Mouse (Mus musculus): Measurements from ENCODE around the gene Slc5a4b. TPM values are rescaled to one million over a fixed set of nuclear protein-coding genes. Genes with fewer than 3 reads are reported as not detected.

Gene Slc5a4b
- polyA plus RNA-seq, 1 experiment = not detected

DNA sequence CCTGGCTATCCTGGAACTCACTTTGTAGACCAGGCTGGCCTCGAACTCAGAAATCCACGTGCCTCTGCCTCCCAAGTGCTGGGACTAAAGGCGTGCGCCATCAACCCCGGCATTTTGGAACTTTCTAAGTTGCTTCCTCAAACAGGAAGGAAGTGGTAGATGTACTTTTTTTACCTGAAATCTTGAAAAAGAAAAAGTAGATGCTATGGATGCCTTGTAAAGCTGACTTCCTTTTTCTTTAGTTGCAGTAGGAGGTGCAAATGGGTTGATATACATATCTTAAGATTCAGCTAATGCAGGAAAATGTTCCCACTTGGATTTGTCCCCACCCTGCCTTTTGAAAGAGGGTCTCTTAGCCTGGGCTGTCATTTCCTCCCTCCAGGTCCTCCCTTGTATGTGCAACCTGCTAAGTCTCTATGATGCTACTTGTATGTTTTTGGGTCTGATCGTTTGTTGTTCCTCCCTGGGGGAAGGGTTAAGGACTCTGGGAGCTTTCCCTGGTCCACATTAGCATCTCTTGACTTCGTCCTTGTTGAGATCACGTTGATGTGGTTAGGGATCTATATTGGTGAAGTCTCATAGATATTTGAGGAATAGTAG lies 76.7 kb downstream of the Slc5a4b start:
- WGBS = 57% methylated on average over 8 of the region's 8 CpGs
- Histone ChIP-seq H3K27ac (ENCODE audit: control insufficient read depth, insufficient read depth, low read depth, low read length, poor library complexity) (no peak overlapping the region), H3K4me1 (ENCODE audit: control insufficient read depth, insufficient read depth, low read length) (no peaks in the 10 kb centered on the region; the same call in 1 of the 2 replicates), H3K4me3 (replicated peaks; ENCODE audit: control insufficient read depth, low read depth, low read length) (no peak overlapping the region)
- TF ChIP-seq POLR2A (IDR thresholded peaks at IDR 0.05; ENCODE audit: borderline replicate concordance, control insufficient read depth, low read depth, low read length) = no peak
- TF ChIP-seq CTCF (IDR thresholded peaks at IDR 0.05; ENCODE audit: control insufficient read depth, insufficient read depth, low read length) = no peak

DNA sequence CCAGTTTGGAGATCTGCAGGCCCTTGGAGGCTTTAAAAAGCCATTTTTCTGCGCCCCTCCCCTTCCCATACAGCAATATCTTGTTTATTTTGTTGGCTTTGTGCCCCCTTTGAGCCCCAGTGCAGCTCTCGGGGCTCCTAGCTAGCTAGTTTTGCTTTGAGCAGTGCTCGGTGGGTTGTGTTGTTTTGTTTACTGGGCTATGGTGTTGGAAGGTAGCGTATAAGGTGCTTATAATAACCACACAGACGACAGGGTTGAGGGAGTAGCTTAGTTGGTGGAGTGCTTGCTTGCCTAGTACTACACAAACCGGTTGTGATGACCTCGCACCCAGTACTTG lies 77.7 kb downstream of the Slc5a4b start:
- H3K4me1 ChIP-seq (ENCODE audit: control insufficient read depth, insufficient read depth, low read length) = no peaks in the 10 kb centered on the region; the same call in 1 of the 2 replicates
- H3K4me3 ChIP-seq (replicated peaks; ENCODE audit: control insufficient read depth, low read depth, low read length) = peak overlapping the region; percentile 83
- WGBS = 18% methylated on average over 7 of the region's 7 CpGs
- H3K27ac ChIP-seq (ENCODE audit: control insufficient read depth, insufficient read depth, low read depth, low read length, poor library complexity) = no peak overlapping the region
- TF ChIP-seq CTCF (IDR thresholded peaks at IDR 0.05; ENCODE audit: control insufficient read depth, insufficient read depth, low read length) = no peak
- TF ChIP-seq POLR2A (IDR thresholded peaks at IDR 0.05; ENCODE audit: borderline replicate concordance, control insufficient read depth, low read depth, low read length) = no peak

GRCm38 (mm10) chr10:76032402-76033118 lies 78.2 kb downstream of the Slc5a4b start, which contains the start of gene Zfp280b:
Gene Zfp280b, plus strand, starts transcription at chr10:76032650.
- TF ChIP-seq CTCF (IDR thresholded peaks at IDR 0.05; ENCODE audit: control insufficient read depth, insufficient read depth, low read length) (peak; percentile 78), POLR2A (IDR thresholded peaks at IDR 0.05; ENCODE audit: borderline replicate concordance, control insufficient read depth, low read depth, low read length) (peak; percentile 52; the same call in 1 of the 2 replicates)

DNA sequence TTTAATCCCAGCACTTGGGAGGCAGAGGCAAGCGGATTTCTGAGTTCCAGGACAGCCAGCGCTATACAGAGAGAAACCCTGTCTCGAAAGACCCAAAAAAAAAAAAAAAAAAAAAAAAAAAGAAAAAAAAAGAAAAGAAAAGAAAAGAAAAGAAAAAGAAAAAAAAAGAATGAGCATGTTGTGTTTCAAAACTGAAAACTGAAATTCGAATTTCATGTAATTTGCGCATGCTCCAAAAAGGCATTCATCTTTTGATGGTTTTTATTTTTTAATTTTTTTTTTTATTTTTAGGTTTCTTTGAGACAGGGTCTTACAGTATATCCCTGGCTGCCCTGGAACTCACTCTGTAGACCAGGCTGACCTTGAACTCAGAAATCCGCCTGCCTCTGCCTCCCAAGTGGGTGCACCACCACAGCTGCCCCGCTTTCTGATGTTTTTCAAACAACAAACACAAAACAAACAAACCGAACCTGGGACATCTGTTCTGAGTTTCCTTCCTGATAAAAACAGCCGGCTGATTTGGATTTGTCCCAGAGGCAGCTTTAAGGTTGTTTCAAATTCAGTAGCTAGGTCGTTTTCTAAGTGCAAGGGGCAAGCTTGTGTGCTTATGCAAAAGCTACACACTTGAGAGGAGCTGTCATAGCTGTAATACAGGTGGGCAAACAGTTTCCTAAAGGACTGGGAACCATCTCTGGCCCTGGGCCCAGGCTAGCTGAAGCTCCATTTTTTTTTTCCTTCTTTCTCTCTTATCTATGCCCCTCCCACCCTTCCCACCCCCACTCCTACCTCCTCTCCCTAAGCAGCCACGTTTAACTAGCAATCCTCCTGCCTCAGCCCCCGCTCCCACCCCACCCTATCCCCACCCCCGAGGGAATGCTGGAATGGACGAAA lies 79.0 kb downstream of the Slc5a4b start:
- Histone ChIP-seq H3K4me3 (replicated peaks; ENCODE audit: control insufficient read depth, low read depth, low read length) (peak overlapping the region; percentile 83), H3K27ac (ENCODE audit: control insufficient read depth, insufficient read depth, low read depth, low read length, poor library complexity) (no peak overlapping the region), H3K4me1 (ENCODE audit: control insufficient read depth, insufficient read depth, low read length) (no peaks in the 10 kb centered on the region; the same call in 1 of the 2 replicates)
- TF ChIP-seq CTCF (IDR thresholded peaks at IDR 0.05; ENCODE audit: control insufficient read depth, insufficient read depth, low read length) (no peak), POLR2A (IDR thresholded peaks at IDR 0.05; ENCODE audit: borderline replicate concordance, control insufficient read depth, low read depth, low read length) (no peak)
- WGBS = 43% methylated on average over 14 of the region's 14 CpGs

More at GRCm38 (mm10) chr10:76032402-76033118, 78.2 kb downstream of the Slc5a4b start, which contains the start of gene Zfp280b:
- WGBS = under 1% methylated on average over 58 of the region's 58 CpGs
- H3K4me3 ChIP-seq (replicated peaks; ENCODE audit: control insufficient read depth, low read depth, low read length) = peak within 1 kb of the TSS; percentile 83
- H3K27ac ChIP-seq (ENCODE audit: control insufficient read depth, insufficient read depth, low read depth, low read length, poor library complexity) = peak within 1 kb of the TSS; percentile 55
- H3K4me1 ChIP-seq (ENCODE audit: control insufficient read depth, insufficient read depth, low read length) = no peaks in the 10 kb centered on the region; the same call in 1 of the 2 replicates

- 51% methylated on average over 5 of the region's 5 CpGs for WGBS
- Histone ChIP-seq H3K4me1 (ENCODE audit: control insufficient read depth, insufficient read depth, low read length) (no peaks in the 10 kb centered on the region; the same call in 1 of the 2 replicates), H3K27ac (ENCODE audit: control insufficient read depth, insufficient read depth, low read depth, low read length, poor library complexity) (no peak overlapping the region), H3K4me3 (replicated peaks; ENCODE audit: control insufficient read depth, low read depth, low read length) (no peak overlapping the region)
- TF ChIP-seq CTCF (IDR thresholded peaks at IDR 0.05; ENCODE audit: control insufficient read depth, insufficient read depth, low read length) (no peak), POLR2A (IDR thresholded peaks at IDR 0.05; ENCODE audit: borderline replicate concordance, control insufficient read depth, low read depth, low read length) (no peak)
Measured at GRCm38 (mm10) chr10:76030496-76030895, 80.3 kb downstream of the Slc5a4b start.

DNA sequence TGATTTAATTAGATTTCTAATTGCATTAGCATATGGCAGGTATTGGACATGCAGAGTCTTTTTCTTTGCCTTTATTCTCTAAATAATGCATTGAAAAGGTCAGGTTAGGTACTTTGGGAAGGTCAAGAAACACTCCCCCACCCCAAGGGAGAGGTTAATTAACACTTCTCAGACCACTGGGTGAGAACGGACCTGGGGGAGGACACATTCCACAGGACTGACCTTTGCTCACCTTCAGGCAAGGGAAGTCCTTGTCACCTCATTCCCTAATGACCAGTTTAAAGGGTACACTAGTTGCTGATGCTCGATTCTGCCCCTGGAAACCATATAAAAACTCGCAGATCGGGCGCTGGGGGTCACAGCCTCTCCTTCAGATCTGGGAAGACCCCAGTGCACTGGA lies 81.5 kb downstream of the Slc5a4b start:
- no peak overlapping the region for H3K27ac ChIP-seq (ENCODE audit: control insufficient read depth, insufficient read depth, low read depth, low read length, poor library complexity)
- no peaks in the 10 kb centered on the region; the same call in 1 of the 2 replicates for H3K4me1 ChIP-seq (ENCODE audit: control insufficient read depth, insufficient read depth, low read length)
- no peak overlapping the region for H3K4me3 ChIP-seq (replicated peaks; ENCODE audit: control insufficient read depth, low read depth, low read length)
- WGBS = 82% methylated on average over 5 of the region's 5 CpGs
- no peak for TF ChIP-seq POLR2A (IDR thresholded peaks at IDR 0.05; ENCODE audit: borderline replicate concordance, control insufficient read depth, low read depth, low read length)
- TF ChIP-seq CTCF (IDR thresholded peaks at IDR 0.05; ENCODE audit: control insufficient read depth, insufficient read depth, low read length) = no peak

- no peak overlapping the region for H3K4me3 ChIP-seq (replicated peaks; ENCODE audit: control insufficient read depth, low read depth, low read length)
- TF ChIP-seq POLR2A (IDR thresholded peaks at IDR 0.05; ENCODE audit: borderline replicate concordance, control insufficient read depth, low read depth, low read length) (no peak), CTCF (IDR thresholded peaks at IDR 0.05; ENCODE audit: control insufficient read depth, insufficient read depth, low read length) (no peak)
- WGBS = 81% methylated on average over 9 of the region's 9 CpGs
Measured at GRCm38 (mm10) chr10:76028396-76028795, 82.4 kb downstream of the Slc5a4b start.

DNA sequence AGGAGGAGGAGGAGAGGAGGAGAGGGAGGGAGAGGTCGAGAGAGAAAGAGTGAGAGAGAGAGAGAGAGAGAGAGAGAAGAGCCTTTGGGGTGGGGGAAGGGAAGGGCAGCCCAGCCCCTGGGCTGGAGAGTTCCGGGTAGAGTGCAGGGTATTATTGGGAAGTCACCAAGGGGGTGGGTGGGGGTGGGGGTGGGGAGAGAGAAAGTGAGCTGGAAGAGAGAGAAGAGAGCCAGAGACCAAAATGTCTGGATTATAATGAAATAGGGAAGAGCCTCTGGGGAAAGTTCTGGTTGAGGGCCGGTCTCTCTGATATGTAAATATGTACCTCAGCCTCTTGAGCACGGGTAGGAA lies 82.8 kb downstream of the Slc5a4b start:
- Histone ChIP-seq H3K4me1 (ENCODE audit: control insufficient read depth, insufficient read depth, low read length) (no peaks in the 10 kb centered on the region; the same call in 1 of the 2 replicates), H3K4me3 (replicated peaks; ENCODE audit: control insufficient read depth, low read depth, low read length) (no peak overlapping the region), H3K27ac (ENCODE audit: control insufficient read depth, insufficient read depth, low read depth, low read length, poor library complexity) (no peak overlapping the region)
- WGBS = 40% methylated on average over 4 of the region's 4 CpGs
- TF ChIP-seq POLR2A (IDR thresholded peaks at IDR 0.05; ENCODE audit: borderline replicate concordance, control insufficient read depth, low read depth, low read length) (no peak), CTCF (IDR thresholded peaks at IDR 0.05; ENCODE audit: control insufficient read depth, insufficient read depth, low read length) (no peak)

More at GRCm38 (mm10) chr10:76028396-76028795, 82.4 kb downstream of the Slc5a4b start:
- H3K27ac ChIP-seq (ENCODE audit: control insufficient read depth, insufficient read depth, low read depth, low read length, poor library complexity) = no peak overlapping the region
- H3K4me1 ChIP-seq (ENCODE audit: control insufficient read depth, insufficient read depth, low read length) = no peaks in the 10 kb centered on the region; the same call in 1 of the 2 replicates

Data from bone marrow, adult 2 months (tissue).